Mouse (Mus musculus): ENCODE data around the gene Dnah2.
"Not testable (repeated sequence)": the region's sequence is repeated elsewhere in the genome, so short reads cannot be mapped to it uniquely, and the experiment has no call there.

- not testable (repeated sequence) for TF ChIP-seq POLR2A (IDR thresholded peaks at IDR 0.05; ENCODE audit: borderline replicate concordance, extremely low read depth, low read depth, low read length); CTCF (IDR thresholded peaks at IDR 0.05; ENCODE audit: insufficient read depth, low read length)
Observed at GRCm38 (mm10) chr11:69394591-69395167, 154.2 kb downstream of the Dnah2 start.
